Mouse (Mus musculus) megakaryocyte, embryonic 14.5 days (primary cell): ENCODE results near the gene Mmp27. TPM values are rescaled to one million over a fixed set of nuclear protein-coding genes. Genes with fewer than 3 reads are reported as not detected.

Experiments used
- H3K27me3 ChIP-seq: replicated peaks from 2 replicates; pipeline ENCODE3; 2012; ENCODE audit warnings: inconsistent platforms
- H3K36me3 ChIP-seq: replicated peaks from 2 replicates; pipeline ENCODE3; 2012; ENCODE audit warnings: low read length, inconsistent platforms, mixed read lengths
- H3K4me1 ChIP-seq: 2 replicates; pipeline ENCODE4 v1.6.1; 2012; ENCODE audit warnings: inconsistent platforms
- H3K4me3 ChIP-seq: replicated peaks from 2 replicates; pipeline ENCODE3; 2012; ENCODE audit warnings: moderate library complexity, mild to moderate bottlenecking, inconsistent platforms
- H3K9me3 ChIP-seq: 2 replicates; pipeline ENCODE4 v1.6.1; 2012; ENCODE audit warnings: inconsistent platforms
- FLI1 ChIP-seq: IDR thresholded peaks from 2 replicates; pipeline ENCODE4 v1.6.1; 2012; ENCODE audit warnings: low read length, inconsistent platforms, mixed read lengths
- GATA1 ChIP-seq: IDR thresholded peaks from 3 replicates; pipeline ENCODE4 v1.6.1; 2012; ENCODE audit warnings: mixed read lengths, low read length, inconsistent platforms, borderline replicate concordance
- polyA plus RNA-seq: library from polyadenylated mRNA; stranded (reverse); fragments of >175 nt; gene quantifications from 2 replicates; pipeline ENCODE4 v1.2.3, GENCODE M21; 2012; ENCODE audit warnings: low replicate concordance; ENCODE audit not compliant: insufficient read depth

Mmp27 gene
- not detected in 2 replicates for polyA plus RNA-seq

DNA sequence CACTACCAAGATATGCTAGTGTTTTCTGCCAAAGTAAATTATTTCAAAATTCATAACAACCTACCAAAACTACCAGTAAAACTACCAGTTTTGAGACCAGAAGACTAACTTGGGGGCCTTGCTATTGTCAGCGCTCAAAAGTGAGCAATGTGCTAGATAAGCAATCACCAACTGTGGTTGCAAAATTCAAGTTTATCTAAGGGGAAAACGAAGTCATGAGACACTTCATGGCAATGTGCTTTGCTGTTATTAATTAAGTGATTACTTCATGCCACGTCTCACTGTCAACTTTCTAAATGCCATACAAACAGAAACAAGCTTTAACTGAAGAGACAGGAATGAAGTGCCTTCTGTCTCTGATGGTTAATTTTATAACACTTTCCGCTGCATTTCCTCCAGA, at the start of gene Mmp27:
Mmp27 (plus strand) TSS at position 235 of the 400 bp plus-strand sequence.
- Histone ChIP-seq H3K4me3 (no peak within 1 kb of the TSS), H3K4me1 (peaks cover 18% of the 10 kb centered on the region), H3K36me3 (no peaks in the 10 kb centered on the region), H3K9me3 (no peaks in the 10 kb centered on the region), H3K27me3 (no peaks in the 10 kb centered on the region)
- TF ChIP-seq GATA1 (no peak), FLI1 (no peak)

DNA sequence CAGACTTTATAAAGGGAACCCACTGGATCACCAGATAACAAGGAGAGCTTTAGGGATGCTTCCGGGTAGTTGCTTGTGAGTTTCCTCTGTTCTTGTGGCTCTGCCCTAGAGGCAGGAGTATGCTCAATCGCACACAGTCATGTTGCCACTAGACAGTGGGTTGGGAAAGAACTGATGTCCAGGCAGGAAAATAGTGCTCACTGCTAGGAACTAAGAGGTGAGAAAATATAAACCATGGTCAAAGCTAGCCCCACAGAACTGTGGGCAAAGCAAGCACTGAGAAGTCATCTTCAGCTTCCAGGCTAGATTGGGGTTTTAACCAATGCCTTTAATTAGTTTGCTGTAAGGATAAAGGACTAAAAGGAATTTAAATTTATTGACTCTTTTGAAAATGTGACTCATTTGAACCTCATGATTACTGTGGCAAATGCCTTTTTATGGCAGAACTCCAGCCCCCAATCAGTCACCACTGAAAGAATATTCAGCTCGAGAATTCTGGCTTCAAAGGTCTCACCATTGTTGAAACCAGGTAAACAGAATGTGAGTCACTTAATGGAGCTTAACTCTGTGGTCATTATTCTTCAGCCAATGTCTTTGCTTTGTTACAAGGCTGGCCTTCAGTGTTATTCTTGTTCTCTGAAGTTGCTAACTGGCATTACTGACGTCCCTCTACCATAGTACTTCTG, 44.8 kb upstream of the Mmp27 start:
- H3K27me3 ChIP-seq = no peaks in the 10 kb centered on the region
- no peaks in the 10 kb centered on the region for H3K36me3 ChIP-seq
- H3K9me3 ChIP-seq = no peaks in the 10 kb centered on the region
- TF ChIP-seq FLI1 (no peak), GATA1 (no peak)
- no peaks in the 10 kb centered on the region for H3K4me1 ChIP-seq
- H3K4me3 ChIP-seq = no peak overlapping the region

GRCm38 (mm10) chr9:7542763-7543162, 28.4 kb upstream of the Mmp27 start:
- Histone ChIP-seq H3K4me1 (no peaks in the 10 kb centered on the region), H3K27me3 (no peaks in the 10 kb centered on the region), H3K36me3 (no peaks in the 10 kb centered on the region), H3K9me3 (no peaks in the 10 kb centered on the region), H3K4me3 (no peak overlapping the region)
- TF ChIP-seq GATA1 (no peak), FLI1 (no peak)

DNA sequence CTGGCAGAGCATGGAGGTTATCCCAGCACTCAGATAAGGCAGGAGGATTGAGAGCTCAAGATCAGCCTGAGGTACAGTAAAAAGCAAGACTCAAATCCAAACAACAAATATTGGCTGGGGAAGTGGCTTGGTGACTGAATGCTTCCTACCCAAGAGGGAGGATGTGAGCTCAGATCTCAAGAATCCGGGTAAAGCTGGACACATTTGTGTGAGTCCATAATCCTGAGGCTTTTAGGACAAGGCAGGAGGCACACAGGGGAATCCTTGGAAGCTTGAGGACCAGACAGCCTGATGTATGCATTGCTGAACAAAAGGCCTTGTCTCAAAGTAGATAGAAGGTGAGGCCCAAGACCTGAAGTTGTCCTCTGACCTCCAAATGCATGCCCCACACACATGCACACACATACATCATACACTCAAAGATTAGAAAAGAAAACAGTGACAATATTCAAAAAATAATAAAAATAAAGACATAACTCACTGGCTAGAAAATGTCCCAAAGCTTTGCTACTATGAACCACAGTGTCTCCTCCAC, 26.2 kb upstream of the Mmp27 start:
- Histone ChIP-seq H3K27me3 (no peaks in the 10 kb centered on the region), H3K4me1 (no peaks in the 10 kb centered on the region)
- TF ChIP-seq FLI1 (no peak), GATA1 (no peak)

DNA sequence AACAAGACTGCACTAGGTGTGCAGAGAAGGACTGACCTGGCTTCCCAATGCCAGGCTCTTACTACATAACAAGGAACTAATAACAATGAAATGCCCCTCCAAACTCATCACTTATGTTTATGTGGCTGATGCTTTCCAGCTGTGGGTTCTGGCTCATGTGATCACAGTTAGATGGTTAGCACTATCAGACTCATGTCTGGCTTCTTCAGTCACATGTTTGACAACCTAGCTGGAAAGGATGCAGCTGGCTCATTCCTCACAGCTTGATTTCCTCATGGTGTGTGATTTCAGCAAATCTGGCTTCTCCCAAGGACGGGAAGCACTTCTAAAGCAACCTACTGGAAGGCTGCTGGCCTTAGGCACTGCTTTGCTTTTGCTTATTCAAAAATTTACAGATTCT, 25.7 kb upstream of the Mmp27 start:
- Histone ChIP-seq H3K27me3 (no peaks in the 10 kb centered on the region), H3K4me1 (no peaks in the 10 kb centered on the region), H3K4me3 (no peak overlapping the region), H3K9me3 (no peaks in the 10 kb centered on the region), H3K36me3 (no peaks in the 10 kb centered on the region)
- TF ChIP-seq GATA1 (no peak), FLI1 (no peak)

More for the DNA sequence above, 26.2 kb upstream of the Mmp27 start:
- Histone ChIP-seq H3K36me3 (no peaks in the 10 kb centered on the region), H3K9me3 (no peaks in the 10 kb centered on the region), H3K4me3 (no peak overlapping the region)

GRCm38 (mm10) chr9:7545920-7546319, 25.3 kb upstream of the Mmp27 start:
- no peaks in the 10 kb centered on the region for H3K27me3 ChIP-seq
- TF ChIP-seq FLI1 (no peak), GATA1 (no peak)
- no peaks in the 10 kb centered on the region for H3K4me1 ChIP-seq
- H3K36me3 ChIP-seq = no peaks in the 10 kb centered on the region
- no peaks in the 10 kb centered on the region for H3K9me3 ChIP-seq
- no peak overlapping the region for H3K4me3 ChIP-seq

GRCm38 (mm10) chr9:7551943-7552342, 19.3 kb upstream of the Mmp27 start:
- Histone ChIP-seq H3K36me3 (no peaks in the 10 kb centered on the region), H3K9me3 (no peaks in the 10 kb centered on the region), H3K27me3 (no peaks in the 10 kb centered on the region), H3K4me1 (peaks cover 10% of the 10 kb centered on the region), H3K4me3 (no peak overlapping the region)
- TF ChIP-seq GATA1 (no peak), FLI1 (no peak)

DNA sequence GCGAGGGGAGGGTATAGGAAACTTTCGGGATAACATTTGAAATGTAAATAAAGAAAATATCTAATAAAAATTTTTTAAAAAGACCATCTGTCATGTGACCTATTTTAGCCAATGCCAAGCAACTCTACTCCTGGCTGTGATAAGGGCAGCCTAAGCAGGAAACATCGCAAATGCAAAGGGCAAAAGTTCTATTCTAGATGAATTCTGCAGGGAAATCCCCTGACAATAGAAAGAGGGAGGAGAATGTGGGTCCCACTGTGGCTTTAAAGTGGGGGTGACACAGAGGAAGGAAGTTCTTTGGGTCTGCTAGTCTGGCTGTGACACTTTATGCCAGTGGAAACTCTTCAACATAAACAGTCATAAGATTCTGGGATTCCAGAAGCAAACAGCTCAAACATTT, 17.7 kb upstream of the Mmp27 start:
- TF ChIP-seq GATA1 = no peak
- TF ChIP-seq FLI1 = no peak
- Histone ChIP-seq H3K4me3 (no peak overlapping the region), H3K27me3 (no peaks in the 10 kb centered on the region), H3K4me1 (peaks cover 10% of the 10 kb centered on the region), H3K9me3 (no peaks in the 10 kb centered on the region), H3K36me3 (no peaks in the 10 kb centered on the region)

DNA sequence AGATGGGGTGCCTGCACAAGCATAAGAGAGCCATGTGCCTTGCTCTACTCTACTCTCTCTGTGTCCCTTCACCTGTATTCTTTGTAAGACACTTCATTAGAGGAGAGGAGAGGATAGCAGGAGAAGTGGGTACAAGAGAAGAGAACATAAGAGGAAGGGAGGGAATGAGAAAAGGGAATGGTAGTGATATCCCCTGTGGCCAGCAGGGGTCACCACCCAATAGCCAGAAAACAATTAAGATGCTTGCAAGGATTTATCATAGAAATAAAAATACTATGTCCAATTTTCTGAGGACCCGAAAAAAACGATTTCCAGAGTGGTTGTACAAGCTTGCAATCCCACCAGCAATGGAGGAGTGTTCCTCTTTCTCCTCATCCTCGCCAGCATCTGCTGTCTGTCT, 16.8 kb upstream of the Mmp27 start:
- Histone ChIP-seq H3K36me3 (no peaks in the 10 kb centered on the region), H3K4me3 (no peak overlapping the region), H3K4me1 (peaks cover 10% of the 10 kb centered on the region), H3K27me3 (no peaks in the 10 kb centered on the region), H3K9me3 (no peaks in the 10 kb centered on the region)
- TF ChIP-seq FLI1 (no peak), GATA1 (no peak)

DNA sequence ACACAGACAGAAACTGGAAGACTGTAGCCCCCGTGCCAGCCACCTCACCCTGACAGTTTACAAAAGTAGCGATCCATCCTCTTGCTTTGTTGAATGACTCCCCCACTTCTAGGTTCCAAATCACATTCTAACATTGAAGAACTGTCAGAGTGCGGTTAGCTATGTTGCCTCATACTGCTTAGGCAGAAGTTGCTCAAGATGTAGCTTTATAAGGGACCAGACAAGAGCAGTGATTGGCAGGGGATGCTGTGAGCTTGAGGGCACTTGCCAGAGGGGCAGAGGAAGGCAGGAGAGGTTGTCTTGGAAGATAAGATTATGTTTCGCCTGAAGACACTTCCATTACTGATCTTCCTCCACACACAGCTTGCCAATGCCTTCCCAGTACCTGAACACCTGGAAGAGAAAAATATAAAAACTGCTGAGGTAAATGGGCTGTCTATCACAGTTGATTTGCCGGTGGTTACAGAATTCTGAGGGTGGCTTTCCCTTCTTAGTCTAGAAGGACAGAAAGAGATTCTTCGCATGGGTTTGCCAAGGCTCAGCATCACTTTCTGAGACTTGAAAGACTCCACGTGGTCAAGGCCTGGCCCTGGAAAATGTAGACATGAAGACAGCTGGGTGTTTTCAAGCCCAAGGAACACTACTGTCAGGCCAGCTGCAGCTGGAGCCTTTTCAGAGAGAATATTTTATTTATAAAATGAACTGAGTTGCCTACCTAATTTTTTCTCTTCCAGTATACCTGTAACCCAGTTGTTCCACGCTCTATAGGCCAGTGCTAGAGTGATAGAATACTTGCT, 12.8 kb upstream of the Mmp27 start, which contains the start of gene Mmp8:
Mmp8 (plus strand) TSS at position 236 of the 797 bp plus-strand sequence.
- H3K4me1 ChIP-seq = peaks cover 10% of the 10 kb centered on the region
- peak within 1 kb of the TSS; percentile 38 for H3K4me3 ChIP-seq
- no peaks in the 10 kb centered on the region for H3K36me3 ChIP-seq
- TF ChIP-seq FLI1 (no peak), GATA1 (no peak)
- no peaks in the 10 kb centered on the region for H3K9me3 ChIP-seq
- H3K27me3 ChIP-seq = no peaks in the 10 kb centered on the region
